Comparison of ENCODE assay signal across 8 mouse cellular contexts in genomic region chr16:20589939-20590679, GRCm38 (mm10). TPM values are rescaled to one million over a fixed set of nuclear protein-coding genes. Genes with fewer than 3 reads are reported as not detected.
DNase-seq lines count a peak whose midpoint lies in the region; ATAC-seq lines count a peak whose summit lies in the region.

No protein-coding gene starts in this region.

- H3K27ac ChIP-seq in lung, embryonic 16.5 days (ENCODE audit: low read length) = no peak overlapping the region
- H3K27ac ChIP-seq in forebrain, embryonic 15.5 days (replicated peaks) = no peak overlapping the region
- H3K27ac ChIP-seq in stomach, embryonic 14.5 days (ENCODE audit: low read length) = no peak overlapping the region

- H3K4me1 ChIP-seq in lung, embryonic 16.5 days (replicated peaks; ENCODE audit: control insufficient read depth, insufficient read depth, low read length) = peaks cover 11% of the 10 kb centered on the region
- peaks cover 23% of the 10 kb centered on the region for H3K4me1 ChIP-seq in forebrain, embryonic 15.5 days
- peaks cover 22% of the 10 kb centered on the region for H3K4me1 ChIP-seq in stomach, embryonic 14.5 days (ENCODE audit: control insufficient read depth, insufficient read depth, low read length)

- H3K9ac ChIP-seq in lung, embryonic 16.5 days (ENCODE audit: low read length) = peak overlapping the region; percentile 42; the same call in 1 of the 2 replicates
- H3K9ac ChIP-seq in forebrain, embryonic 15.5 days (replicated peaks) = peak overlapping the region; percentile 57
- peak overlapping the region; percentile 22; the same call in 1 of the 2 replicates for H3K9ac ChIP-seq in stomach, embryonic 14.5 days (replicated peaks; ENCODE audit: low read depth, low read length)

- peaks cover 54% of the 10 kb centered on the region for H3K27me3 ChIP-seq in lung, embryonic 16.5 days (ENCODE audit: control insufficient read depth, insufficient read depth, low read depth, low read length)
- peaks cover 51% of the 10 kb centered on the region for H3K27me3 ChIP-seq in forebrain, embryonic 15.5 days
- peaks cover 27% of the 10 kb centered on the region for H3K27me3 ChIP-seq in stomach, embryonic 14.5 days (ENCODE audit: control insufficient read depth, insufficient read depth, low read length)

- peak; percentile 80 for ATAC-seq in lung, embryonic 16.5 days (ENCODE audit: low read depth)
- peak; percentile 87 for ATAC-seq in forebrain, embryonic 15.5 days (replicated peaks)
- ATAC-seq in stomach, embryonic 14.5 days (ENCODE audit: insufficient number of reproducible peaks, insufficient read depth, low FRiP score, low read depth) = peak; percentile 67

- no peaks in the 10 kb centered on the region for H3K36me3 ChIP-seq in lung, embryonic 16.5 days (ENCODE audit: control insufficient read depth, insufficient read depth, low read length)
- H3K36me3 ChIP-seq in forebrain, embryonic 15.5 days = no peaks in the 10 kb centered on the region
- H3K36me3 ChIP-seq in stomach, embryonic 14.5 days (ENCODE audit: control insufficient read depth, insufficient read depth, low read length) = no peaks in the 10 kb centered on the region

- H3K4me2 ChIP-seq in lung, embryonic 16.5 days (ENCODE audit: low read depth, low read length) = peak overlapping the region; percentile 83
- peak overlapping the region; percentile 98 for H3K4me2 ChIP-seq in forebrain, embryonic 15.5 days (replicated peaks)
- H3K4me2 ChIP-seq in stomach, embryonic 14.5 days (replicated peaks; ENCODE audit: low read depth, low read length) = peak overlapping the region; percentile 92

- WGBS in lung, embryonic 16.5 days = 0% methylated on average over 39 of the region's 39 CpGs
- WGBS in forebrain, embryonic 15.5 days = under 1% methylated on average over 39 of the region's 39 CpGs
- under 1% methylated on average over 38 of the region's 39 CpGs for WGBS in stomach, embryonic 14.5 days

- DNase-seq in lung, postnatal 25 days (ENCODE audit: low spot score) = no peak
- peak; percentile 42 for DNase-seq in cerebellum, adult 11 months
- DNase-seq in kidney, postnatal 10 days = peak; percentile 51
- peak; percentile 17 for DNase-seq in lung, postnatal 14 days
- DNase-seq in urinary bladder, postnatal 36 days (ENCODE audit: low spot score in 2 of 2) = no peak

- peak overlapping the region; percentile 51 for H3K4me3 ChIP-seq in lung, embryonic 16.5 days (ENCODE audit: low read length)
- peak overlapping the region; percentile 61 for H3K4me3 ChIP-seq in forebrain, embryonic 15.5 days
- peak overlapping the region; percentile 46 for H3K4me3 ChIP-seq in stomach, embryonic 14.5 days (ENCODE audit: low read depth, low read length)

- H3K9me3 ChIP-seq in lung, embryonic 16.5 days (ENCODE audit: control insufficient read depth, low read length) = no peaks in the 10 kb centered on the region
- no peaks in the 10 kb centered on the region for H3K9me3 ChIP-seq in forebrain, embryonic 15.5 days
- no peaks in the 10 kb centered on the region for H3K9me3 ChIP-seq in stomach, embryonic 14.5 days (ENCODE audit: control insufficient read depth, low read depth, low read length)

RNA-seq across cellular contexts. Expression of gene Vwa5b2, which starts 0.8 kb away (rescaled TPM):
- polyA plus RNA-seq in lung, embryonic 16.5 days (2015; fragmentation: Nextera tagmentation; extraction: Ambion mirVana) = 0.49 and 0.93 TPM in 2 replicates
- 4.3 and 5.3 TPM in 2 replicates for polyA plus RNA-seq in forebrain, embryonic 15.5 days (2015; fragmentation: Nextera tagmentation; extraction: Ambion mirVana)
- polyA plus RNA-seq in stomach, embryonic 14.5 days (2014; fragmentation: Nextera tagmentation; extraction: Ambion mirVana) = 4.0 and 4.3 TPM in 2 replicates

RNA-seq across cellular contexts. Expression of gene Eef1akmt4, which starts 21.3 kb away (rescaled TPM):
- polyA plus RNA-seq in lung, embryonic 16.5 days (2015; fragmentation: Nextera tagmentation; extraction: Ambion mirVana) = 24.4 and 25.6 TPM in 2 replicates
- 16.3 and 18.9 TPM in 2 replicates for polyA plus RNA-seq in forebrain, embryonic 15.5 days (2015; fragmentation: Nextera tagmentation; extraction: Ambion mirVana)
- 30.3 and 33.8 TPM in 2 replicates for polyA plus RNA-seq in stomach, embryonic 14.5 days (2014; fragmentation: Nextera tagmentation; extraction: Ambion mirVana)

RNA-seq across cellular contexts. Expression of gene Gm49333, which starts 21.3 kb away (rescaled TPM):
- not detected in 2 replicates for polyA plus RNA-seq in lung, embryonic 16.5 days (2015; fragmentation: Nextera tagmentation; extraction: Ambion mirVana)
- not detected in 2 replicates for polyA plus RNA-seq in forebrain, embryonic 15.5 days (2015; fragmentation: Nextera tagmentation; extraction: Ambion mirVana)
- polyA plus RNA-seq in stomach, embryonic 14.5 days (2014; fragmentation: Nextera tagmentation; extraction: Ambion mirVana) = not detected in 2 replicates

RNA-seq across cellular contexts. Expression of gene Alg3, which starts 21.4 kb away (rescaled TPM):
- 29.1 and 31.5 TPM in 2 replicates for polyA plus RNA-seq in lung, embryonic 16.5 days (2015; fragmentation: Nextera tagmentation; extraction: Ambion mirVana)
- 30.5 and 34.0 TPM in 2 replicates for polyA plus RNA-seq in forebrain, embryonic 15.5 days (2015; fragmentation: Nextera tagmentation; extraction: Ambion mirVana)
- polyA plus RNA-seq in stomach, embryonic 14.5 days (2014; fragmentation: Nextera tagmentation; extraction: Ambion mirVana) = 46.1 and 46.8 TPM in 2 replicates

RNA-seq across cellular contexts. Expression of gene Camk2n2, which starts 31.0 kb away (rescaled TPM):
- polyA plus RNA-seq in lung, embryonic 16.5 days (2015; fragmentation: Nextera tagmentation; extraction: Ambion mirVana) = 0.59 and 0.88 TPM in 2 replicates
- polyA plus RNA-seq in forebrain, embryonic 15.5 days (2015; fragmentation: Nextera tagmentation; extraction: Ambion mirVana) = 19.2 and 20.9 TPM in 2 replicates
- 1.8 and 2.1 TPM in 2 replicates for polyA plus RNA-seq in stomach, embryonic 14.5 days (2014; fragmentation: Nextera tagmentation; extraction: Ambion mirVana)

Comparison
In these comparisons a context has a peak if more than half of its experiments do, and no peak if none do; other contexts are left out.
1. DNase-seq: peak in cerebellum, adult 11 months (single experiment), kidney, postnatal 10 days (single experiment) and lung, postnatal 14 days (single experiment); none in lung, postnatal 25 days (single experiment) and urinary bladder, postnatal 36 days (0 of 2).
2. Peak in every context shown above with its lines, with median percentiles within 50 percentile points of each other: ATAC-seq, H3K4me2 ChIP-seq, H3K4me3 ChIP-seq and H3K9ac ChIP-seq.